Mouse (Mus musculus) NIH3T3 (cell line): ENCODE data around the gene Pbx1.

Experiments used
- DNase-seq: peaks from one replicate; pipeline ENCODE4 v3.0.0-alpha.2; 2012; ENCODE audit warnings: low read depth

The Pbx1 gene

DNA sequence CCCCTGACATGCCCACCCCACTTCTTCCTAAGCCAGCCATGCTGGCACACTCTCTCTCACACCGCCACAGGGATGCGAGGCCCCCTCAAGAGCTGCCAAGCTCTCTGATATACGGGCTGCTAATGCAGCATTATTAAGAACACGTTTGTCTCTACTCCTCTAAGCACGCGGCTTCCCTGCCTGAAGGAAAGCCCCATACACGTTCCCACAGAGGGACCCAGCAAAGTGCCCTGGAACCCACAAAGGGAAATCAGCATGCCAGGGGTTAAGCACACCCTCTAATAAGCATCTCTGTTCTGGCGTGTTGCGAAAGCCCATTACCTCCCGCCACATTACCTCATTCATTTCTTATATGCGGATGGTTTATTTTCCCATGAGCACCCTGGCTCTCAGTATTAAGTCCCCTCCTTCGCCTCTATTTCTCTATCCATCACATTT, 132.1 kb downstream of the Pbx1 start:
- no peak for DNase-seq

DNA sequence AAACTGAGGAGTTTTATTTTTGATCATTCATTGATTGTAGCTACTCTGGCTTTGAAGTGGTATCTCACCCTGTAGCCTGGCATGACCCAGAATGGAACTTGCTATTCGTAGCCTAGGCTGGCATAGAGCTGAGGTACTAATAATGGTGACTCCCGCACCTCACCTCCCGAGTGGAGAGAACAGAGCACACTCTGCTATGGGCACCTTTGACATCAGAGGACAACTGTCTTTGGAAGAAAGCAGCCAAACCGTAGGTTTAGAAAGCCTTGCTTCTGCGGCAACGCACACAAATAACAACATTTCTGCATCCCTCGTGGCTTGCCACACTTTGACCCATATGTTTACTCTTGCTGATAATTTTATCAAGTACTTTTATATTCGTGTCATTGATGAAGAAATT, 132.9 kb downstream of the Pbx1 start:
- DNase-seq: no peak

DNA sequence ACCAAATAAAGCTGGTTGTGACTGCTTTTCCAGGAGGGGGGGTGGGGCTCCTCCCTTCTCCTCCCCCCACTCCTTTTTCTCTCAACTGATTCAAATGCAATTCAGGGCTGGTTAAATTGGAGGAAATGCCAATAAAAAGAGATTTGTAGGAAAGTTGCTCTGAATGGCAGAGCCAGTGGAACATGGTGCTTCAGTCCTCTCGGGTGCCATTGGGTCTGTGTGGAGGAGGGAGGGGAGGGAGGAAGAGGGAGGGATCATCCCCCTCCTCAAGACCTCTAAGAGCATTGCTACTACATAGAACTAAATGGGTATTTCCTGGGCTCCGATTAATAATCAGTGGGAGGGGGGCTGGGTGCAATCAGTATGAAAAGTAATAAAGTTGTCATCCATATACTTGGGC, 135.8 kb downstream of the Pbx1 start:
- DNase-seq: no peak

DNA sequence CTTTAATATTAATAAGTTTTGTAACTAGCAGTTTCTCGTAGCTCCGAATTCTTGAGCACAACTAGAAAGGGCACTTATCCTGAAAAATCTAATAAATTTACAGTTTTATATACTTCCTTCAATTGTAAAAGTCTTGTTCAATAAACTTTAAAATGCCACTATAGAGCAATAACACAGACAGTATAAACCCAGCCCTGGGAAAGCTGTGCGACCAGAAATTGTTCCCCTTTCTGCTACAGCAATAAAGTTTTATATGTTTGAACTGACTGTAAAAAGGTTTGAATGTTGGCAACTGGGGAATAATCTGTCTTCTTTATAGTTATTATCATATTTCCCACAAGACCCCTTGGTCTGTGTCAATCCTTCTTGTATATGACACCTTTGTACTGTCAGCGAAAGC, 136.3 kb downstream of the Pbx1 start:
- no peak for DNase-seq

- no peak for DNase-seq
Measured at GRCm38 (mm10) chr1:168293673-168294072, 138.4 kb downstream of the Pbx1 start.

- DNase-seq: no peak
Measured at GRCm38 (mm10) chr1:168292106-168292505, 140.0 kb downstream of the Pbx1 start.

- DNase-seq: no peak
Measured at GRCm38 (mm10) chr1:168291643-168292040, 140.4 kb downstream of the Pbx1 start.

DNA sequence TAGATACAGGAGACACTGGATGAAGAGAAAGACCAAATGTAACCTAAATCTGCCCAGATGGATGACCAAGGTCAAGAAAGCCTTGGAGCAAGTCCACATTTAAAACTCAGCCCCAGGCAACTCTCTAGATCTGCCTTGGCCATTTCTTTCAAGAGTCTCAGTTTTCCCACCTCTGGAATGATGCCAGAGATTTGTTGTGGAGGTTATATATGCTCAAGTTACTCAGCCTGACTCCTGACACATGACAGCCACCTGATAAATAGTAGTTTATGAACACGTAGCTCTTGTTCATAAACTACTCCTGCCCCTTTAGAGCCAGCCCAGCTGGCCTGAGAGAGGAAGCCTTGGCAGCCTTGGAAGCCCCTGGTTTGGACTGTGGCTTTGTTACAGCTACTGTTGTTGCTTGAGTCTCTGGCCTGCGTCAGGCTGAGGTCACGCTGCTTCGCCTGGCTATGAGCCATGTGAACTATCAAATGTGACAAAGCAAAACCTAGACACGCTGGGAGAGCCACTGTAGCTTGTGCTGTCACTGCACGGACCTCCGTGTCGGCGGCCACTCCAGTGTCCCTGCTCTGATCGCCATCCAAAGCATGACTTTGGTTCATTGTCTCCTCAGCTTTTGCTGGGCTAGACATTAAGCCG, 140.9 kb downstream of the Pbx1 start:
- DNase-seq: peak; percentile 56

DNA sequence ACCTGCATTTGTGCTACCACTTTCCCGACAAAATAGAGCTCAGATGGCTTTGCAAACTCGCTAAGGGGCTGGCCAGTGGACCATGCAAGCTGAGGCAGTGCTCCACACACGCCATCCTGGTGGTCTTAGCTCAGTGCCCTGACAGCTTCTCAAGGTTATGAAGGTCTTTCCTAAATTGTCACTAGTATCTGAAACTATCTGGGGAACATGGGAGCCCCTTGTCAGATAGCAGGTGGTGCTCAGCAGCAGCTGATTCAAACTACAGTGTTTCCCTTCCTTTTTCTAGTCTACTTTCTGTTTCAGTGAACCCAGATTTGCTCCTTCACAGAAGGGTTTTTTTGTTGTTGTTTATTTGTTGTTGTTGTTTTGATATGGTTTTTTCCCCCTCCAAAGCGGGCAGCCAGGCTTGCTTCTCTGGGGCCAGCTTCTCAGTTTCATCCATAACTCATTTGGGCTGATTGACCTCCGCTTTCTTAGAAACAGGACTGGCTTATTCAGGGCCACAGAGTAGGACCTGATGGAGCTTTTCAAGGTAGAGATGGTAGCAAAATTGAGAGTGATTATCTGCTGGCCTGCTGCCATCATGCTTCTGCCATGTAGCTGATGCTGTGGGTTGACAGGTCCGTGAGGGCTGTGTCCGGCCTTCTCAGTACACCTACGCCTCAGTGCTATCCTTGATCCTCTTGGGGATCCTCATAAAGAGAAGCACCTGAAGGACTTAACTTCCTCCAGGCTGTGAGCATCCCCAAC, 141.7 kb downstream of the Pbx1 start:
- DNase-seq: no peak

DNA sequence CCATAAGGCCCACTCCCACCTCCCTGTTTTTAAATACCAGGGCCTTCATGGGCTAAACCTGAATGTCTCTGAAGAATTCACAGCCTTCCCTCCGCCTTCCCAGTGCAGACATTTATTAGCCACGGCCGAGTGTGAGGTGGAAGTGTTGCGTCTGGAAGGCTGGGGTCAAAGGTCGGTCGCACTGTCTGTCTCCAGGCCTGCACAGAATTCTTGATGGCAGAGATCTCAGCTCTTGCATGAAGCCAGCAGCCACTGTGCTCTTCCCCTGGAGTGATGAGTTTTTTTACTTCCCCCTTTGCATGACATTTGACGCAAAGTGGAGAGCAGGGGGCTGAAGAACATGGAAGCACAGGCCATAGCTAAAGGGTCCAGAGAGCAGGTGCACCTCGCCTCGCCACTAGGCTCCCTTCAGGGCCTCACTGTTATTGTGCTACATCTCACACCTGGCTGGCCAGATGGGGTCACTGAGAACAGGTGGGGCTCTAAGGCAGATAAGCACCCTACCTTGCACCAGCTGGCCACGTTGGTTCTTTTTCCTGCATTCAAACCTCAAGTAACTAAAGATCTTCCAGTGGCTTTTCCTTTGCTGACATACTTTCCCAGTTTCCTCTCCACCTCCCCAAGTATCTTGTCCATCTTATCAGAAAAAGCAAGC, 143.1 kb downstream of the Pbx1 start:
- no peak for DNase-seq

- DNase-seq: no peak
Measured at GRCm38 (mm10) chr1:168287843-168288591, 144.1 kb downstream of the Pbx1 start.

- DNase-seq: no peak
Measured at GRCm38 (mm10) chr1:168286862-168287650, 145.0 kb downstream of the Pbx1 start.

- no peak for DNase-seq
Measured at GRCm38 (mm10) chr1:168284566-168285141, 147.4 kb downstream of the Pbx1 start.

- DNase-seq: no peak
Measured at GRCm38 (mm10) chr1:168283841-168284565, 148.1 kb downstream of the Pbx1 start.

DNA sequence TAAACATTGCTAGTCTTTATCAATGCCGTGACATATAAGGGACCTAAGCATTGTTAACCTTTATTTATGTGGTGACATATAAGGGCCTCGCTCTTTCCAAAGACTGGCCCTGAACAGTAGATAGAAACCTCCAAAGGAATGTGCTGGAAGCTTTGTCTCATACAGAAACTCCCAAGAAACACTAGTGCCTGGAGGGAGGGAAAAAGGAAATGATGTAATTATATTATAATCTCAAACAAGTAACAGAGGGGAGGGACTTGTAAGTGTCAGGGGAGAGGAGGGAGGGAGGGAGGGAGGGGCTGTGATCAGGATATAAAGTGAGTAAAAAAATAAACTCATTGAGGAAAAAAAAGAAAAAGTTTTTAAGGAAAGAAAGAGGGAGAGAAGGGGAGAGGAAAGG, 148.6 kb downstream of the Pbx1 start:
- no peak for DNase-seq

- no peak for DNase-seq
Measured at GRCm38 (mm10) chr1:168275678-168276077, 156.4 kb downstream of the Pbx1 start.

DNA sequence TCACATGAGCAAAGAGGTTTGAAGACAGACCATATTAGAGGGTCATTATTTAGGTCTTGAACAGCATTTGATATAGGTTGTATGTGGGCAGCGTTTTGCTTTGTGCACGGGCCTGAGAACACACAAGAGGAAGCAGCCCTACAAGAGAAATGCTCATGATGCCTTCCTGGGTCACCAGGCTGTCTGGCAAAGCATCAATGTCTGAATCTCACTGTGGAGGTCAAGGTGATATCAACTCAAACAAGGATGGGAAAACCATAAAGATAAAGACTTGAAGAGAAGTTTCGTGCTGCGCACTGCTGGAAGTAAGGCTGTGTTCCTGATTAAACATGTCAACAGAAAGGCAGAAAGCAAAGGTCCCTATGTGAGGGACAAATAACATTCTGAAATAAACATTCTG, 157.8 kb downstream of the Pbx1 start:
- DNase-seq: no peak

DNA sequence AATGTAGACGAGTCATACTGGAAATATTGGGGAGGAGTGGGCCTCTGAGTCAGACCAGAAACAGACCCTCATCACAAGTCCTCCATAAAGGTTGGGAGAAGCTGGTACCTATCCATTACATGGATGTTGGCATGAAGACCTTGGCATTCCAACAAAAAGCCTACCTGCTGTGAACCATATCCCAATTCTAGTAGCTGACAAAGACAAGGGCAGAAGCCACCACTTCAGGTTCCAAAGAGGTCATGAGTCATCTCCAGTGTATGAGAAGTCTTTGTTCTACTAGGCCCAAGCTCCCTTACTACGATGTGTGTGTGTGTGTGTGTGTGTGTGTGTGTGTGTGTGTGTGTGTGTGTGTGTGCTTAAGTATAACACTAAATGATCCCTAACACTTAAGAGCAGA, 160.0 kb downstream of the Pbx1 start:
- no peak for DNase-seq

GRCm38 (mm10) chr1:168271207-168271606, 160.9 kb downstream of the Pbx1 start:
- DNase-seq: no peak

DNA sequence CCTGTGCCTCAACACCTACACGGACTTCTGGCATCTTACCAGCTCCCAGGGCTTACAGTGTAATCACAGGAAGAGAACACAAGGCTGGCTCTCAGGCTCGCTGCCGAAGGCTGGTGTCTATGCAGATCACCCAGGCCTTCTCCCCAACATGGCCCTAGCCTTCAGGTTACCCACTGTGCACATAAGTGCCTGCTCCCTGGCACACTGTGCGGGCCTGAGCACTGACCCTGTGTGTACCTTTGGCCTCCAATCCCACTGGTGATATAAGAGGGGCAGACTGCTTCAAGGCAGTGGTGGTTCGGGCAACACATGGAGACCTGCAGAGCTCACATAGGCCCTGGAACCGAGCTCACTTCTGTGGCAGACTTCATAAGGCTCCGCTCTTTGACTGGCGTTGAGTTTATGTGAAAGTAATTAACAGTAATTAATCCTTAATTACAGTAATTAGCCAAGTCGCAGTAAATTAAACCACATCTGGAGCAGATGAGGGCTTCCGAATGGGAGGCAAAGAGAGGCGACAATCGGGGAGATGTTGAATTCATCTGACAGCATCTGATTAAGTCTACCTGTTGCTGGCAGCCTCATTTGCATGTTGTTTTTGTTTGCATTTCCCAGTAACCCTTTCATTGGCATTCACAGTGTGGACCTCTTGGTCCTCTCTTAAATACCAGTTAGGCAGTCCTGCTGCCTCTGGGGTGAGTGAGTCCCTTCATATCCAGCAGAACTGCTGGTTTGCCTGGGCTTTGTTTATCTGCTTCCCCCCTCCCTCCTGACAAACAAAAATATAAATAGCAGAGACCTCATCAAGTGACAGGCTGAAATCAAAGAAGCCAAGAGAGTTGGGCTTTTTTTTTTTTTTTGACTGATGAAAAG, 163.1 kb downstream of the Pbx1 start:
- DNase-seq: no peak
